Mouse (Mus musculus) MEL (cell line): ENCODE results near the gene Ggt7. TPM values are rescaled to one million over a fixed set of nuclear protein-coding genes. Genes with fewer than 3 reads are reported as not detected.

Experiments
- DNase-seq: peaks from one replicate; pipeline ENCODE4 v3.0.0; 2011; ENCODE audit warnings: low read depth, low spot score
- H3K27ac ChIP-seq: 2 replicates; pipeline ENCODE4 v1.5.1; 2012; ENCODE audit warnings: low read depth, mild to moderate bottlenecking, control low read depth, low read length, moderate library complexity; ENCODE audit not compliant: control insufficient read depth
- H3K27me3 ChIP-seq, 2 experiments: fragments of 150-350 bp in 1 of 2; sonication (generic) in 1 of 2; 2 replicates each; pipeline ENCODE4 v1.6.1; 2012; ENCODE audit warnings: low read length in 2 of 2, mild to moderate bottlenecking in 2 of 2, improper control_type of control experiment in 1 of 2, moderate library complexity in 1 of 2; ENCODE audit not compliant: insufficient read depth in 2 of 2, control insufficient read depth in 1 of 2
- H3K36me3 ChIP-seq, 2 experiments: 2 replicates each; pipeline ENCODE4 v1.6.1; 2012 to 2014; ENCODE audit warnings: low read length in 2 of 2, improper control_type of control experiment in 1 of 2, inconsistent platforms in 1 of 2, mild to moderate bottlenecking in 1 of 2; ENCODE audit not compliant: insufficient read depth in 2 of 2, control insufficient read depth in 1 of 2
- H3K4me1 ChIP-seq, 2 experiments: fragments of 150-350 bp in 1 of 2; sonication (generic) in 1 of 2; 2 replicates each; pipeline ENCODE4 v1.6.1; 2012; ENCODE audit warnings: low read length in 2 of 2, improper control_type of control experiment in 1 of 2, mild to moderate bottlenecking in 1 of 2; ENCODE audit not compliant: insufficient read depth in 2 of 2, control insufficient read depth in 1 of 2
- H3K4me3 ChIP-seq, 2 experiments: fragments of 150-350 bp in 1 of 2; sonication (generic) in 1 of 2; 2 replicates each; pipeline ENCODE4 v1.5.1; 2012; ENCODE audit warnings: low read depth in 2 of 2, low read length in 2 of 2, mild to moderate bottlenecking in 2 of 2, moderate library complexity in 2 of 2, control low read depth in 1 of 2, improper control_type of control experiment in 1 of 2; ENCODE audit not compliant: control insufficient read depth in 1 of 2, insufficient read depth in 1 of 2
- H3K79me2 ChIP-seq: 2 replicates; pipeline ENCODE4 v1.6.1; 2012; ENCODE audit warnings: mild to moderate bottlenecking, low read length, moderate library complexity; ENCODE audit not compliant: control insufficient read depth, poor library complexity, insufficient read depth
- H3K9ac ChIP-seq: 2 replicates; pipeline ENCODE4 v1.6.1; 2012; ENCODE audit warnings: low read depth, mild to moderate bottlenecking, control low read depth, low read length, moderate library complexity; ENCODE audit not compliant: control insufficient read depth, poor library complexity, severe bottlenecking
- H3K9me3 ChIP-seq: fragments of 150-350 bp; sonication (generic); replicated peaks from 2 replicates; pipeline ENCODE4 v1.6.1; 2012; ENCODE audit warnings: mild to moderate bottlenecking, low read length, improper control_type of control experiment, moderate library complexity; ENCODE audit not compliant: insufficient read depth
- E2F4 ChIP-seq: IDR thresholded peaks from 2 replicates; pipeline ENCODE4 v1.6.1; 2011; ENCODE audit warnings: low read depth, low read length, improper control_type of control experiment, borderline replicate concordance
- EP300 ChIP-seq, 2 experiments: IDR thresholded peaks; 2 replicates each; pipeline ENCODE4 v1.6.1; 2011; ENCODE audit warnings: improper control_type of control experiment in 2 of 2, low read length in 2 of 2, low read depth in 1 of 2, mild to moderate bottlenecking in 1 of 2
- ETS1 ChIP-seq: IDR thresholded peaks from 2 replicates; pipeline ENCODE4 v1.6.1; 2012; ENCODE audit warnings: low read depth, mild to moderate bottlenecking, inconsistent platforms, low read length, improper control_type of control experiment, moderate library complexity
- GABPA ChIP-seq: IDR thresholded peaks from 2 replicates; pipeline ENCODE4 v1.6.1; 2012; ENCODE audit warnings: low read depth, mild to moderate bottlenecking, inconsistent platforms, low read length, improper control_type of control experiment, moderate library complexity
- GATA1 ChIP-seq: IDR thresholded peaks from 2 replicates; pipeline ENCODE4 v1.6.1; 2011; ENCODE audit warnings: low read depth, low read length, improper control_type of control experiment
- JUND ChIP-seq: IDR thresholded peaks from 2 replicates; pipeline ENCODE4 v1.6.1; 2011; ENCODE audit warnings: low read depth, mild to moderate bottlenecking, improper control_type of control experiment, low read length
- MAX ChIP-seq: IDR thresholded peaks from 2 replicates; pipeline ENCODE4 v1.6.1; 2011; ENCODE audit warnings: low read length, improper control_type of control experiment
- MEF2A ChIP-seq: IDR thresholded peaks from 2 replicates; pipeline ENCODE4 v1.6.1; 2014; ENCODE audit warnings: low read depth, mild to moderate bottlenecking, inconsistent platforms, low read length, improper control_type of control experiment; ENCODE audit not compliant: poor library complexity, insufficient replicate concordance, severe bottlenecking; ENCODE audit errors: extremely low read depth
- NELFE ChIP-seq: IDR thresholded peaks from 2 replicates; pipeline ENCODE4 v1.6.1; 2011; ENCODE audit warnings: low read depth, low read length, improper control_type of control experiment
- SIN3A ChIP-seq: IDR thresholded peaks from 2 replicates; pipeline ENCODE4 v1.6.1; 2012; ENCODE audit warnings: low read length, improper control_type of control experiment, inconsistent platforms
- TAL1 ChIP-seq: IDR thresholded peaks from 2 replicates; pipeline ENCODE4 v1.6.1; 2012; ENCODE audit warnings: mild to moderate bottlenecking, inconsistent platforms, low read length, moderate library complexity, mixed read lengths
- ZKSCAN1 ChIP-seq: IDR thresholded peaks from 2 replicates; pipeline ENCODE4 v1.6.1; 2012; ENCODE audit warnings: low read depth, mild to moderate bottlenecking, inconsistent platforms, low read length, improper control_type of control experiment, moderate library complexity
- ZNF384 ChIP-seq: IDR thresholded peaks from 2 replicates; pipeline ENCODE4 v1.6.1; 2012; ENCODE audit warnings: low read depth, mild to moderate bottlenecking, inconsistent platforms, low read length, improper control_type of control experiment
- polyA plus RNA-seq, 2 experiments: library from polyadenylated mRNA; stranded (reverse) in 1 of 2; unstranded in 1 of 2; fragments of >175 nt in 1 of 2; fragments of >200 nt in 1 of 2; gene quantifications; 2 replicates each; pipeline versions ENCODE4 v1.2.1 to v1.2.4; 2012; ENCODE audit warnings: low replicate concordance in 2 of 2, low read depth in 1 of 2; ENCODE audit not compliant: insufficient read length in 2 of 2, insufficient read depth in 1 of 2, missing spikeins in 1 of 2
- total RNA-seq: library from RNA; depleted of rRNA; stranded (reverse); fragments of 300-350 nt; gene quantifications from 2 replicates; pipeline ENCODE4 v1.2.3, GENCODE M21; 2012

Ggt7 gene
- total and polyA plus RNA-seq, 3 experiments, result 1.8 to 2.1 TPM; not detected in 1

DNA sequence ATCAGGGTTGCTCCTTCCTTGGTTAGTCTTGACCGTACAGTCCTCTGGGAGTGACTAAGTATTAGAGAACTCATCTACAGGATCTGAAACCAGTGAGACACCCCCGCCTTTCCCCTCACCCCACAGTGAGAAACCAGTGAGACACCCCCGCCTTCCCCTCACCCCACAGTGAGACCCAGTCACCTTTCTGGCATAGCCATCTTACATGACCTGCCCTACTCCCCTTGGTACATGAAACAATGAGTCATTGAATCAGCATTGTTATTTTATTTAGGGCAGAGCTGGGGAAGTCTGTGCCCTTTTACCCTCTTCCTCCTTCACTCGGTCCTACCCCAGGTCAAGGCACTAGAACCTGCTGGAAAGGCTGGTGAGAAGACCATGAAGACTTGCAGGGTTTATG is 44.9 kb upstream of the Ggt7 start:
- Histone ChIP-seq H3K36me3 (peaks cover 0 to 13% of the 10 kb centered on the region in 2 experiments; a peak in 2 of 4 replicates), H3K4me1 (peaks cover 13 to 18% of the 10 kb centered on the region in 2 experiments), H3K9me3 (no peaks in the 10 kb centered on the region), H3K79me2 (no peaks in the 10 kb centered on the region), H3K27me3 (no peaks in the 10 kb centered on the region), H3K4me3 (no peak overlapping the region), H3K27ac (peak overlapping the region; percentile 31; the same call in 1 of the 2 replicates), H3K9ac (no peak overlapping the region)
- no peak for DNase-seq
- TF ChIP-seq JUND (no peak), GATA1 (no peak), MEF2A (no peak), E2F4 (no peak)

DNA sequence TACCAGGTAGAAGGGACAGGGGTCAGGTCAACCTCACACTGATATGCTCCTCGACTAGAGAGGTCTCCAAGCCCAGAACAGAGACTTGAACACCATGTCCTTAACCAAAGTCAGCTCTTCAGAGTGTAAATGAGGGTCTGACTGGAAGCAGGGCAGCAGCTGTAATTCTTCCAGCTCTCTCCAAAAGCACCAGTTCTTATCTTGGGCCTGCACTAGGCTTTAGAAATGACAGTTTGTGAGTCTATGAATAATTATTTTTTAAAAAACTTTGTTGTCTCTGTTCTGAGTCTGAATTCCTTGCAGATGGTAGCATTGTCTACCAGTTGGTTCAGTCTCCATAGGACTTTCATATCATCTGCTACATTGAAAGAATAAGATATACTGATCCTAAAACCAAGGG is 44.2 kb upstream of the Ggt7 start:
- TF ChIP-seq GATA1, result peak; percentile 50
- TF ChIP-seq EP300 (IDR thresholded peaks at IDR 0.05; ENCODE audit: low read depth in 1 of 2, low read length in 2 of 2), result peak; percentile 57 to 74; a peak in 3 of 4 replicates
- TF ChIP-seq MAX, result no peak
- TF ChIP-seq TAL1, result peak; percentile 23; the same call in 1 of the 2 replicates
- TF ChIP-seq GABPA, result no peak
- TF ChIP-seq ETS1, result peak; percentile 48
- Histone ChIP-seq H3K4me1 (peaks cover 15 to 18% of the 10 kb centered on the region in 2 experiments), H3K9me3 (no peaks in the 10 kb centered on the region), H3K27me3 (no peaks in the 10 kb centered on the region), H3K4me3 (no peak overlapping the region), H3K36me3 (peaks cover 0 to 13% of the 10 kb centered on the region in 2 experiments; a peak in 2 of 4 replicates), H3K27ac (peak overlapping the region; percentile 31; the same call in 1 of the 2 replicates), H3K9ac (no peak overlapping the region; the same call in 1 of the 2 replicates), H3K79me2 (no peaks in the 10 kb centered on the region)
- DNase-seq, result peak; percentile 57

DNA sequence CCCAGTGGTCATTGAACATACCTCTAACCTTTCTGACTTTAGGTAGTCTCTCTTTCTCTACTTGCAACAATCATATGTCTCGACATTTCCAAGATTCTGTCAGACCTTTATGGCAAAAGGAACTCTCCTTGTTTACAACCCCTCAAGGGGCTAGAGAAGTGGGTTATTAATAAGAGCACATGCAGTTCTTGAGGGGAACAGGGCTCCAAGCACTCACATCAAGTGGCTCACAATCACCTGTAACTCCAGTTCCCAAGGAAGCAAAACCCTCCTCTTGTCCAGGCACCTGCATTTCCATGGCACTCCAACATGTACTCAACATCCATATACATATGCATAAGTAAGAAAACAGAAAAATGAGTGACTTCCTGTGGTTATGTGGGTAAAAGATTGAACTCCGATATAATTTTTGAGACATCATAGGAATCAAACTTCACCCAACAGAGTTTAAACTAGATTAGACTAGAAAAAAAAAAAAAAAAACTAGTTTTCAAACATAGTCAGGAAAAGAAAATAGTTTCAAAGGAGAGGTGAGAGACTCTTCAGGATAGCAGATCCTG is 36.5 kb upstream of the Ggt7 start:
- Histone ChIP-seq H3K36me3 (peaks cover 0 to 20% of the 10 kb centered on the region in 2 experiments; a peak in 2 of 4 replicates), H3K27me3 (no peaks in the 10 kb centered on the region), H3K9ac (no peak overlapping the region), H3K79me2 (no peaks in the 10 kb centered on the region), H3K4me3 (no peak overlapping the region), H3K27ac (no peak overlapping the region), H3K4me1 (peaks cover 20 to 21% of the 10 kb centered on the region in 2 experiments), H3K9me3 (no peaks in the 10 kb centered on the region)
- DNase-seq, result no peak
- no peak for TF ChIP-seq MAX
- no peak for TF ChIP-seq SIN3A
- TF ChIP-seq NELFE, result no peak
- no peak for TF ChIP-seq ZKSCAN1
- no peak for TF ChIP-seq GATA1
- TF ChIP-seq ZNF384, result peak; percentile 47; the same call in 1 of the 2 replicates
